Mouse (Mus musculus) gonadal fat pad, adult 2 months (tissue): ENCODE results near the gene Fbxl21. TPM values are rescaled to one million over a fixed set of nuclear protein-coding genes. Genes with fewer than 3 reads are reported as not detected.

ENCODE experiments used
- DNase-seq: peaks from one replicate; pipeline ENCODE4 v3.0.0-alpha.2; 2012; ENCODE audit warnings: low read depth
- polyA plus RNA-seq: library from polyadenylated mRNA; depleted of rRNA; stranded (reverse); fragments of >200 nt; gene quantifications from 2 replicates; pipeline ENCODE4 v1.2.3, GENCODE M21; 2012; rRNA removed

Gene Fbxl21
- polyA plus RNA-seq: 1.3 and 2.1 TPM in 2 replicates

GRCm38 (mm10) chr13:56522081-56522820 is at the start of gene Fbxl21:
TSS of gene Fbxl21 (plus strand) at chr13:56522472.
- peak; percentile 36 for DNase-seq

GRCm38 (mm10) chr13:56472661-56473060 is 49.6 kb upstream of the Fbxl21 start:
- DNase-seq: no peak

GRCm38 (mm10) chr13:56475363-56475762 is 46.9 kb upstream of the Fbxl21 start:
- no peak for DNase-seq

GRCm38 (mm10) chr13:56476790-56477189 is 45.5 kb upstream of the Fbxl21 start:
- DNase-seq: no peak

- no peak for DNase-seq
Measured at GRCm38 (mm10) chr13:56477271-56477670, 45.0 kb upstream of the Fbxl21 start.

GRCm38 (mm10) chr13:56478027-56478426 is 44.2 kb upstream of the Fbxl21 start:
- DNase-seq: no peak

GRCm38 (mm10) chr13:56482146-56482545 is 40.1 kb upstream of the Fbxl21 start, which contains the start of gene Il9:
TSS of gene Il9 (minus strand) at chr13:56482246.
- DNase-seq: no peak

- DNase-seq: no peak
Measured at GRCm38 (mm10) chr13:56488012-56488411, 34.3 kb upstream of the Fbxl21 start.

- peak; percentile 38 for DNase-seq
Measured at GRCm38 (mm10) chr13:56494440-56494839, 27.8 kb upstream of the Fbxl21 start.

- no peak for DNase-seq
Measured at GRCm38 (mm10) chr13:56500132-56500531, 22.1 kb upstream of the Fbxl21 start.

- no peak for DNase-seq
Measured at GRCm38 (mm10) chr13:56500636-56501035, 21.6 kb upstream of the Fbxl21 start.

- DNase-seq: no peak
Measured at GRCm38 (mm10) chr13:56501866-56502420, 20.3 kb upstream of the Fbxl21 start.

- no peak for DNase-seq
Measured at GRCm38 (mm10) chr13:56506871-56507496, 15.3 kb upstream of the Fbxl21 start.

- no peak for DNase-seq
Measured at GRCm38 (mm10) chr13:56509796-56510195, 12.5 kb upstream of the Fbxl21 start.

- DNase-seq: no peak
Measured at GRCm38 (mm10) chr13:56513595-56513994, 8.7 kb upstream of the Fbxl21 start.

GRCm38 (mm10) chr13:56516311-56516710 is 6.0 kb upstream of the Fbxl21 start:
- no peak for DNase-seq

- DNase-seq: no peak
Measured at GRCm38 (mm10) chr13:56516816-56517215, 5.5 kb upstream of the Fbxl21 start.

- DNase-seq: no peak
Measured at GRCm38 (mm10) chr13:56522821-56523167, 522 bp downstream of the Fbxl21 start.

GRCm38 (mm10) chr13:56526871-56527270 is 4.6 kb downstream of the Fbxl21 start:
- no peak for DNase-seq

GRCm38 (mm10) chr13:56527846-56528245 is 5.6 kb downstream of the Fbxl21 start:
- no peak for DNase-seq

GRCm38 (mm10) chr13:56528281-56528680 is 6.0 kb downstream of the Fbxl21 start:
- no peak for DNase-seq

GRCm38 (mm10) chr13:56529031-56529430 is 6.8 kb downstream of the Fbxl21 start:
- no peak for DNase-seq

GRCm38 (mm10) chr13:56529685-56530084 is 7.4 kb downstream of the Fbxl21 start:
- DNase-seq: no peak
